Mouse (Mus musculus) liver, postnatal 0 days (tissue): Measurements from ENCODE around the gene Gm20662.

Source experiments
- CTCF ChIP-seq: sonication (generic); IDR thresholded peaks from 2 replicates; pipeline ENCODE4 v1.5.1; 2016; ENCODE audit warnings: antibody characterized with exemption, low read depth
- EP300 ChIP-seq: IDR thresholded peaks from 2 replicates; pipeline ENCODE4 v1.6.1; 2016; ENCODE audit warnings: antibody characterized with exemption, low read depth, mild to moderate bottlenecking

- TF ChIP-seq EP300 (no peak), CTCF (no peak)
Measured at GRCm38 (mm10) chr9:108020741-108021140, 24.6 kb downstream of the Gm20662 start.
